Mouse (Mus musculus): ENCODE results near the gene Fpr-rs4. TPM values are rescaled to one million over a fixed set of nuclear protein-coding genes. Genes with fewer than 3 reads are reported as not detected.

The Fpr-rs4 gene
- not detected for polyA plus RNA-seq (2017; shearing (Covaris generic))

GRCm38 (mm10) chr17:18021433-18021832 is at the start of gene Fpr-rs4:
Gene Fpr-rs4, plus strand, starts transcription at chr17:18021733.

GRCm38 (mm10) chr17:18049124-18049523 is 27.6 kb downstream of the Fpr-rs4 start, which contains the start of gene Vmn2r124:
Gene Vmn2r124, plus strand, starts transcription at chr17:18049424.

Other genes with a start within 250 kb of the Fpr-rs4 start
- 1 to 10 TPM; 1.4 to 6.2 TPM for gene Spaca6, start 194.6 kb upstream of the Fpr-rs4 start, polyA plus RNA-seq (2017; shearing (Covaris generic))
- not detected for gene Has1, start 166.5 kb upstream of the Fpr-rs4 start, polyA plus RNA-seq (2017; shearing (Covaris generic))
- under 1 TPM; 0.60 to 0.80 TPM for gene Fpr1, start 137.8 kb upstream of the Fpr-rs4 start, polyA plus RNA-seq (2017; shearing (Covaris generic))
- under 1 TPM in 1 of 2 experiments, not detected in 1; 0.97 TPM for gene Fpr2, start 133.9 kb upstream of the Fpr-rs4 start, polyA plus RNA-seq (2017; shearing (Covaris generic))
- gene Fpr3, start 133.9 kb upstream of the Fpr-rs4 start, polyA plus RNA-seq (2017; shearing (Covaris generic)): not detected
- gene Vmn2r124, start 27.7 kb downstream of the Fpr-rs4 start, polyA plus RNA-seq (2017; shearing (Covaris generic)): under 1 TPM; 0.06 to 0.12 TPM
- under 1 TPM in 1 of 2 experiments, not detected in 1; 0.09 TPM for gene Vmn2r91, start 63.3 kb downstream of the Fpr-rs4 start, polyA plus RNA-seq (2017; shearing (Covaris generic))
- gene Vmn2r92, start 130.2 kb downstream of the Fpr-rs4 start, polyA plus RNA-seq (2017; shearing (Covaris generic)): under 1 TPM; 0.02 to 0.07 TPM

Measured in activated CD4-positive, CD25-positive, alpha-beta regulatory T cell (primary cell).